Mouse (Mus musculus): ENCODE measurements around the gene Scd2. TPM values are rescaled to one million over a fixed set of nuclear protein-coding genes. Genes with fewer than 3 reads are reported as not detected.

The Scd2 gene
- polyA plus RNA-seq, 1 experiment from 2014 or later, result 130 TPM

DNA sequence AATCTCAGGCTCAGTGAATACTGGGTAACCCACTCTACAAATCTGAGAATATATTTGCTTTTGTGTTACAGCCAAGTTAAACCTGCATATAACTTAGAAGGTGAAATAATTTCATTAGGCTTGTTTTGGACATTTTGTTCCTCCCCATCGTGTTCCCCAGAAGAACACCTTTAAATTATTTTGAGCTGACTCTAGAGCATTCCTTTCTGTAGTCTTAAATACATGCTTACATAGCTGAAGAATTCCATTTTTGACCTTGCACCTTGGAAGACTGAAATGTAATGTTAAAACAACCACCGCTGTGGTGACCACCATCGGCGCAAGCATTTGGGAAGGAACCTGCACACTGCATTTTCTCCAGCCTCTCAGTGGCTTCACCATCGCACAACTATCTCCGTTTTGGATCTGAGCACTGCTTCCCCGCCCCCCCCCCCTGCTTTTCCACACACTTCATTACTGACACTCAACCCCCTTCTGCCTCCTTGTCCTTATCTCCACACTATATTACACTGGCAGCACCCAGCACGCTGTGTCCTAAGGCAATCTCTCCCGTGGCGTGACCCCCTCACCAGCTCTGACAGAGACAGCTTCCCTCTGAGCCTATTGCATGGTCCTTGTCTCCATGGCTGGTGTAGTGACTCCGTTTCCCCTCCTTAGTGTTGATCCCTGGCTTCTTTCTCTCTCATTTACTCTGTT is 5.9 kb upstream of the Scd2 start:
- H3K4me1 ChIP-seq, result peaks cover 62% of the 10 kb centered on the region
- 0 out of 2 replicates have a peak overlapping the region, but pooled peaks have one; percentile 42 for H3K27ac ChIP-seq (replicated peaks)
- H3K9ac ChIP-seq, result 0 out of 2 replicates have a peak overlapping the region, but pooled peaks have one; percentile 28
- H3K27me3 ChIP-seq (replicated peaks), result no peaks in the 10 kb centered on the region
- no peak overlapping the region for H3K4me3 ChIP-seq
- H3K4me2 ChIP-seq, result peak overlapping the region; percentile 13; the same call in 1 of the 2 replicates
- no peaks in the 10 kb centered on the region for H3K9me3 ChIP-seq
- 37% methylated on average over 10 of the region's 11 CpGs for WGBS
- H3K36me3 ChIP-seq, result no peaks in the 10 kb centered on the region
- no peak for ATAC-seq (ENCODE audit: extremely low read depth, insufficient number of reproducible peaks, low FRiP score, low TSS enrichment)

DNA sequence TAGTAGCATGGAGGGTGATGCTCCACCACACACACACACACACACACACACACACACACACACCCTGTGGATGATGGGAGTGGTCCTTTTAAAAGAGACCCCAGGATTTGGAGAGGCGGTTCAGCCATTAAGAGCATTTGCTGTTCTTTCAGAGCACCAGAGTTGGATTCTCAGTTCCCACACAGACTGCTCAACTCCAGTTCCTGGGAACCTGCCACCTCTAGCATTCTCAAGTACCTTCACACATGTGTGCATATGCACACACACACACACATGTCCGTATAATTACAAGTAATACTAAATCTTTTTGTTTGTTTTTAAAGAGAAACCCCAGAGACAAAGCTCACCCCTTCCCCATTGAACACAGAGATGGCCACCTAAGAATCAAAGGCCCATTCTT is 1.4 kb upstream of the Scd2 start:
- peak overlapping the region; percentile 92 for H3K4me2 ChIP-seq

DNA sequence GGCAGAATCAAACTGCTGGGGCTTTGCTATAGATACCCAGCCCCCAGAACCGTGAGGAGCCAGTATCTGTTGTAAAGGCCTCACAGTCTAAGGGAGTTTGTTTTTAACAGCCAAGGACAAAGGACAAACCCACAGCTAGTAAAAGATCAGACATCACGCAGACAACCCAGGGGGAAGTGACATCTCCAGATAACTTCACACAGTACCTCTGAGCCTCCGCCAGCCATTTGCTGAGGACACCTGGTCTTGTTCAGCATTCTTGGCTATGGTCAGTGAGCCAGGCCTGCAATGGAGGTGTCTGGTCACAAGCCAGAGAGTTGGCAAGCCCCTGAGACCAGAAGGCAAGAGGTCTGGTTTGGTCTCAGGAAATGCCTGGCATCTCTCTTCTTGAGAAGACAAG is 991 bp upstream of the Scd2 start:
- Histone ChIP-seq H3K4me1 (peaks cover 65% of the 10 kb centered on the region), H3K9ac (peak overlapping the region; percentile 97), H3K27ac (replicated peaks) (peak overlapping the region; percentile 99), H3K27me3 (replicated peaks) (no peaks in the 10 kb centered on the region), H3K9me3 (no peaks in the 10 kb centered on the region), H3K4me3 (peak overlapping the region; percentile 89), H3K36me3 (peaks cover 26% of the 10 kb centered on the region), H3K4me2 (peak overlapping the region; percentile 92)
- WGBS, result 33% methylated on average over 3 of the region's 3 CpGs
- no peak for ATAC-seq (ENCODE audit: extremely low read depth, insufficient number of reproducible peaks, low FRiP score, low TSS enrichment)

More for the DNA sequence above, 1.4 kb upstream of the Scd2 start:
- no peak overlapping the region for H3K4me3 ChIP-seq
- H3K36me3 ChIP-seq, result peaks cover 23% of the 10 kb centered on the region
- no peaks in the 10 kb centered on the region for H3K27me3 ChIP-seq (replicated peaks)
- WGBS, result 84% methylated on average over 2 of the region's 2 CpGs
- H3K4me1 ChIP-seq, result peaks cover 65% of the 10 kb centered on the region
- ATAC-seq (ENCODE audit: extremely low read depth, insufficient number of reproducible peaks, low FRiP score, low TSS enrichment), result no peak
- no peaks in the 10 kb centered on the region for H3K9me3 ChIP-seq
- peak overlapping the region; percentile 99 for H3K27ac ChIP-seq (replicated peaks)
- 0 out of 2 replicates have a peak overlapping the region, but pooled peaks have one; percentile 97 for H3K9ac ChIP-seq

DNA sequence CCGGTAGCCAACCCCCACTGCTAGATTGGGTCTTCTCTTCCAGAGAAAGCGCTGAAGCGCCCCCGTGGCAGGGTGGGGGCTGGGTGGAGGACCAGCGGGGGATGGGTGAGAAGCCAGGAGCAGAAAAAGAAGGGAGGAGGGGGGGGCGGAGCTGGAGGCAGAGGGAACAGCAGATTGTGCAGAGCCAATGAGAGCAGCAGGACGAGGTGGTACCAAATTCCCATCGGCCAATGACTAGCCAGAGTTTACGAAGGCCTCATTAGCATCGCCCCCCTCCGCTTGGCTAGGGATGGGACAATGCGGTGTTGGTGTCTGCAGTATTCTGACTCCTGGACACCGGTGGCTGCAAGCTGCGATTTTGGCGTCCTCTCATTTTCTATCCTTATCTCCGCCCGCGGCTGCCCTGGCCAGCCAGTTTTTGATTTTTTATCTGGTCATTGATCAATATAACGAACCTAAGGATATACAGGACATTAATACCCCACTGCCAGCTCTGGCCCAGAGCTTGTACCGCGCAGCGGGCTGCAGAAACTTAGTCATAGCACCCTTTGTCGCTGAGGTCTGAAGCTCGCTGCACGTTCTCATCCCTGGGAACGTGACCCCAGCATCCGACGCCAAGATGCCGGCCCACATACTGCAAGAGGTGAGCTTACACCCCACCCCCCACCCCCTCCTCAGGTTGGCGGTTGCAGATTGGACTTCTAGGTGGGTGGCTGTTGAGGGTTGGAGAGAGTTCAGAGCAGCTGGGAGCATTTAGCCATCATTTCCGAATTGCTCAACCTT is 486 bp downstream of the Scd2 start:
- WGBS, result under 1% methylated on average over 30 of the region's 31 CpGs
- no peaks in the 10 kb centered on the region for H3K27me3 ChIP-seq (replicated peaks)
- H3K4me1 ChIP-seq, result peaks cover 75% of the 10 kb centered on the region
- H3K9ac ChIP-seq, result peak overlapping the region; percentile 97
- H3K4me3 ChIP-seq, result peak overlapping the region; percentile 89
- peak; percentile 85 for ATAC-seq (ENCODE audit: extremely low read depth, insufficient number of reproducible peaks, low FRiP score, low TSS enrichment)
- peaks cover 40% of the 10 kb centered on the region for H3K36me3 ChIP-seq
- H3K27ac ChIP-seq (replicated peaks), result peak overlapping the region; percentile 99
- no peaks in the 10 kb centered on the region for H3K9me3 ChIP-seq
- H3K4me2 ChIP-seq, result peak overlapping the region; percentile 92

DNA sequence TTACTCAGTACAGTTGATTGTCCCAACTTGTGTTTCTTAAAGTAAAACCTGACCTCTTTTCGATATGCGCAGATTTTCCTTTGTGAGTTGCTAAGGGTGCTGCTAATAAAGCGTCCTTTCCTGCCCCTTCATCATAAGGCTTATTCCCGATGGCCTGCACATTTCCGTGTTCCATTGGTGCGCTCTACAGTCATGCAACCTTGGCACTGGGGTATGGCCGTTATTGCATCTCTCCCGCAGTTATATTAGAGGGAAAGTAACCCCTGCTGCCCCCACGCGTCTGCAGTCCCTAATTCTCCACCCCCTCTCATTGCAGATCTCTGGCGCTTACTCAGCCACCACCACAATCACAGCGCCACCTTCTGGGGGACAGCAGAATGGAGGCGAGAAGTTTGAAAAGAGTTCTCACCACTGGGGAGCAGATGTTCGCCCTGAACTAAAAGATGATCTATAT is 1.1 kb downstream of the Scd2 start:
- ATAC-seq (ENCODE audit: extremely low read depth, insufficient number of reproducible peaks, low FRiP score, low TSS enrichment), result peak; percentile 44; the same call in 1 of the 2 replicates
- peak overlapping the region; percentile 89 for H3K4me3 ChIP-seq
- no peaks in the 10 kb centered on the region for H3K9me3 ChIP-seq
- peaks cover 77% of the 10 kb centered on the region for H3K4me1 ChIP-seq
- under 1% methylated on average over 14 of the region's 14 CpGs for WGBS
- peaks cover 47% of the 10 kb centered on the region for H3K36me3 ChIP-seq
- H3K27me3 ChIP-seq (replicated peaks), result no peaks in the 10 kb centered on the region
- peak overlapping the region; percentile 99 for H3K27ac ChIP-seq (replicated peaks)
- H3K9ac ChIP-seq, result peak overlapping the region; percentile 97
- peak overlapping the region; percentile 92 for H3K4me2 ChIP-seq

DNA sequence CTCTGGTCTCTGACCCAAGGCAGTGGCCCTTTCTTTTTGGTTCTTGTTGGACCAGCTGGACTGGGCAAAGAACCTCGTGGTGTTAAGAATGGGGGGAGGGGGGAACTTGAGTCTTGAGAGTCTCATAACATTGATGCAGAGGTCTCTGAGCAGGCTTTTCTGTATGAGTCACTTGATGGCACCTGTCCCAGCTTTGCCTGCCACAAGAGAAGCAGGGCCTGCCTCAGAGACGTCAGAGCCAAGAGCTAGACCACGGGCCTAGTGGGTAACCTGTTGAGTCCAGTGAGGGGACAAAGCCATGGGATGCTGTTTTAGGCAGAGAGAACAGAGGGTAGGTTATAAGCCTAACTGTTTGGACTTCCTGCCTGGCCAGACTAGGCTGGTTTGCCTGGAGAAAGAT is 1.8 kb downstream of the Scd2 start:
- Histone ChIP-seq H3K4me1 (peaks cover 78% of the 10 kb centered on the region), H3K27me3 (replicated peaks) (no peaks in the 10 kb centered on the region), H3K9me3 (no peaks in the 10 kb centered on the region), H3K36me3 (peaks cover 53% of the 10 kb centered on the region), H3K9ac (peak overlapping the region; percentile 97), H3K27ac (replicated peaks) (peak overlapping the region; percentile 99), H3K4me3 (peak overlapping the region; percentile 89), H3K4me2 (peak overlapping the region; percentile 92)
- ATAC-seq (ENCODE audit: extremely low read depth, insufficient number of reproducible peaks, low FRiP score, low TSS enrichment), result no peak
- 4% methylated on average over 3 of the region's 3 CpGs for WGBS

DNA sequence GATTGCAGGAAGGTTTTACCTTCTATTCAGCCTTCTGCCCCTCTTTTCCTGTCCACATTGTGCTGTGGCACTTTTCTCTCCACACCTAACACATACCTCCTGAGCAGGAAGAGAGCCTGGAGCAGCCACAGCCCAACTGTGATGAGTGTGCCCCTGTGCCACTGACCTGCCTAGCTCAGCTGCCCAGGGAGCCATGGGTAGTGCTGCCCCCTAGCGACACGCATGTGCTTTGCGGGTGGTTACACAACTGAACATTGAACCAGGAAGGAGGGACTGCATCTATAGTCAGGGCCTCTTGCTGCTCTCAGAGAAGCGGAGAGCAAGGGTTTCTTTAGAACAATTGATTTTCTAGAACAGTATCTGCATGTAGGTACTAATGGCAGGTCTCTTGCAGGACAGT is 2.3 kb downstream of the Scd2 start:
- Histone ChIP-seq H3K9ac (peak overlapping the region; percentile 97), H3K27ac (replicated peaks) (peak overlapping the region; percentile 99; the same call in 1 of the 2 replicates), H3K4me1 (peaks cover 80% of the 10 kb centered on the region), H3K9me3 (no peaks in the 10 kb centered on the region), H3K4me2 (peak overlapping the region; percentile 92), H3K4me3 (peak overlapping the region; percentile 89), H3K27me3 (replicated peaks) (no peaks in the 10 kb centered on the region), H3K36me3 (peaks cover 58% of the 10 kb centered on the region)
- 21% methylated on average over 4 of the region's 4 CpGs for WGBS
- ATAC-seq (ENCODE audit: extremely low read depth, insufficient number of reproducible peaks, low FRiP score, low TSS enrichment), result no peak

DNA sequence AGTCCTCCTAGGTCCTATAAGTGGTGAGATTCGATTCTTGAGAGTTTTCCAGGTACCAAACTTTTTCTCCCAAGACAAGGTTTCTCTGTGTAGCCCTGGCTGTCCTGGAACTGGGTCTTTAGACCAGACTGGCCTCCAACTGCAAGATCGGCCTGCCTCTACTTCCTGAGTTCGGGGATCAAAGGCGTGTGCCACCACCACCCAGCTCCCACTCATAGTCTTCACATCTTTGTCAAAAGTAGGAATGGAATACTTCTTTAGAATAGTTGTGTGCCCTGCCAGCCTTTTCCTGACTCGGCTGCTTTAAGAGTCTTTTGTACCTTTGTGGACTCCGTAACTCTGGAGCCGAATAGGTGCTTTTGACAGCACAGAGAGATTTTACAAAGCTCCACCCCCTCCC is 2.7 kb downstream of the Scd2 start:
- Histone ChIP-seq H3K4me3 (peak overlapping the region; percentile 89), H3K4me1 (peaks cover 85% of the 10 kb centered on the region), H3K4me2 (peak overlapping the region; percentile 92), H3K36me3 (peaks cover 63% of the 10 kb centered on the region), H3K27ac (replicated peaks) (0 out of 2 replicates have a peak overlapping the region, but pooled peaks have one; percentile 99), H3K27me3 (replicated peaks) (no peaks in the 10 kb centered on the region), H3K9ac (peak overlapping the region; percentile 97), H3K9me3 (no peaks in the 10 kb centered on the region)
- ATAC-seq (ENCODE audit: extremely low read depth, insufficient number of reproducible peaks, low FRiP score, low TSS enrichment), result no peak
- 47% methylated on average over 7 of the region's 7 CpGs for WGBS

DNA sequence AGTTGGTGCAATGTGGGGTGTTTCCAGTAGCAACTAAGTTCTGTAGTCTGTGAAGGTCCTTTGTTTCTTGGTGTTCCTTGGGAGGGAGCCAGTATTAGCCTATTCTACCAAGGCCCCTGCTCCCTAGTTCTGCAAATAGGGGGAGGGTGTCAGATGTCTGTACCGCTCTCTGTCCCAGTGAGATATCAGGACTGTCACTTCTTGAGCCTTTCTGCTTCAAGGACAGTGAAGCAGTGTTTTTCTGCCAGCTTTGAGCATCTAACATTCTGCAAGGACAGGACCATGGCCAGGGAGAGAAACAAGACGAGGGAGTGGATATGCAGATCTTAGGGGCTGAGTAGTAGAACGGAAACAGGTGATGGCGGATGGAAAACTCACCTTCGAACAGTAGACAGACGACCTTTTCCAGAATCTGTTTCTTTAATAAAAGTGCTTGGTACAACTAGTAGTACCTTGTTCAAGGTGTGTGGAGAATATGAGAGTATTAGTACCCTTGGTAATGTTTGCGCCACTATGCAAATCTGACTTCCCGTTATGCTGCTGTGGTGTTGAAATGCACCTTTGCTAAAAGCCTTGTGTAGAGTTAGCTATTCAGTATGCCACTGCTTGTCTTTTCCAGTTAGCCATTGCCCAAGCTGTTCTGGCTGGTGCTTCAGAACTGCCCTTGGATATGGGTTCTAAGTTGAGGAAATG is 3.7 kb downstream of the Scd2 start:
- WGBS, result 59% methylated on average over 8 of the region's 8 CpGs
- peak overlapping the region; percentile 97 for H3K9ac ChIP-seq
- H3K4me1 ChIP-seq, result peaks cover 83% of the 10 kb centered on the region
- H3K4me3 ChIP-seq, result peak overlapping the region; percentile 89
- no peaks in the 10 kb centered on the region for H3K9me3 ChIP-seq
- H3K4me2 ChIP-seq, result peak overlapping the region; percentile 92
- peak overlapping the region; percentile 50 for H3K27ac ChIP-seq (replicated peaks)
- H3K36me3 ChIP-seq, result peaks cover 72% of the 10 kb centered on the region
- no peaks in the 10 kb centered on the region for H3K27me3 ChIP-seq (replicated peaks)
- ATAC-seq (ENCODE audit: extremely low read depth, insufficient number of reproducible peaks, low FRiP score, low TSS enrichment), result no peak

DNA sequence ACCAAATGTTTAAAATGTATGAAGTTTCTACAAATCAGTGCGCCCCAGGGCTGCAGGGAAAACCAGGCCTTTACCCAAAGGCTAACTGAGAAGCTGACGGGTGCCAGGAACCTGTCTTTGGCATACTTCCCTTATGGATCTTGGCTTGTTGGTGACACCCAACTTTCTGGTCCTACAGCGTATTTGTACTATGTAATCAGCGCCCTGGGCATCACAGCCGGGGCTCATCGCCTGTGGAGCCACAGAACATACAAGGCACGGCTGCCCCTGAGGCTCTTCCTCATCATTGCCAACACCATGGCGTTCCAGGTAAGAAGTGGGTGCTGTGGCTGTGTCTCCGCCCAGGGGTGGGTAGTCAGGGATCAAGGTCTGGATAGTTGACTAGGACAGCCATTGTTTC is 4.4 kb downstream of the Scd2 start:
- Histone ChIP-seq H3K27me3 (replicated peaks) (no peaks in the 10 kb centered on the region), H3K4me2 (peak overlapping the region; percentile 92), H3K4me1 (peaks cover 82% of the 10 kb centered on the region), H3K36me3 (peaks cover 79% of the 10 kb centered on the region), H3K9me3 (no peaks in the 10 kb centered on the region), H3K4me3 (peak overlapping the region; percentile 89), H3K9ac (peak overlapping the region; percentile 97), H3K27ac (replicated peaks) (no peak overlapping the region)
- WGBS, result 82% methylated on average over 9 of the region's 9 CpGs
- no peak for ATAC-seq (ENCODE audit: extremely low read depth, insufficient number of reproducible peaks, low FRiP score, low TSS enrichment)

DNA sequence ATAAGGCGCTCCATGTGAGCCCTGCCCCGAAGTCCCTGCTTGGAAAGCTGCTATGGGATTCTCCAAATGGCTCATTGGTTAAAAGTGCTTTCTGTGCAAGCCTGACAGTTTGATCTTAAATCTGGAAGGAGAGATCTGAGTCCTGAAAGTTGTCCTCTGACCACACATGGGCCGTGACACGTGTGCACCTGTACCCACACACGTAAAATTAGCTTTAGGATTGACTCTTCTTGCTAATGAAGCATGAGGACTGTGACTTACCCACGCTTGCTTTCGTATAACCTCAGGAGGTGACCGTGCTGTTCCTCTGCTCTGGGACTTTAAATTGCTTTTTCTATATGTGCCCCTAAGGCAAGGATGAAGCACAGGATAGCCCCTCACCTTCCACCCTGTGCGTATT is 5.6 kb downstream of the Scd2 start:
- Histone ChIP-seq H3K9ac (peak overlapping the region; percentile 97), H3K4me1 (peaks cover 83% of the 10 kb centered on the region), H3K36me3 (peaks cover 91% of the 10 kb centered on the region), H3K4me3 (peak overlapping the region; percentile 89), H3K4me2 (peak overlapping the region; percentile 92), H3K27me3 (replicated peaks) (no peaks in the 10 kb centered on the region), H3K27ac (replicated peaks) (no peak overlapping the region), H3K9me3 (no peaks in the 10 kb centered on the region)
- 88% methylated on average over 9 of the region's 9 CpGs for WGBS
- no peak for ATAC-seq (ENCODE audit: extremely low read depth, insufficient number of reproducible peaks, low FRiP score, low TSS enrichment)
